Mouse (Mus musculus) heart, embryonic 15.5 days (tissue): Measurements from ENCODE around the gene Ptx4. TPM values are rescaled to one million over a fixed set of nuclear protein-coding genes. Genes with fewer than 3 reads are reported as not detected.
A peak's percentile ranks its signal among the peaks of the same experiment; 100 is the strongest.

Experiments used
- ATAC-seq: fragments of 200-750 bp; cut with Nextera tagmentation; replicated peaks from 2 replicates; pipeline ENCODE4 v1.8.0; 2017; ENCODE audit warnings: low read depth, moderate TSS enrichment; ENCODE audit not compliant: insufficient number of reproducible peaks, insufficient read depth, low FRiP score
- H3K27ac ChIP-seq: fragments of 300-500 bp; sonication (generic); 2 replicates; pipeline ENCODE4 v1.5.1; 2015; ENCODE audit warnings: mild to moderate bottlenecking, inconsistent platforms
- H3K27me3 ChIP-seq: fragments of 300-500 bp; sonication (generic); 2 replicates; pipeline ENCODE4 v1.6.1; 2015; ENCODE audit warnings: inconsistent platforms
- H3K36me3 ChIP-seq: fragments of 300-500 bp; sonication (generic); 2 replicates; pipeline ENCODE4 v1.6.1; 2015; ENCODE audit warnings: mild to moderate bottlenecking, inconsistent platforms
- H3K4me1 ChIP-seq: fragments of 300-500 bp; sonication (generic); replicated peaks from 2 replicates; pipeline ENCODE4 v1.6.1; 2015; ENCODE audit warnings: inconsistent platforms
- H3K4me2 ChIP-seq: fragments of 300-500 bp; sonication (generic); 2 replicates; pipeline ENCODE4 v1.6.1; 2015; ENCODE audit warnings: inconsistent platforms, mild to moderate bottlenecking, moderate library complexity
- H3K4me3 ChIP-seq: fragments of 300-500 bp; sonication (generic); 2 replicates; pipeline ENCODE4 v1.5.1; 2015; ENCODE audit warnings: mild to moderate bottlenecking, inconsistent platforms
- H3K9ac ChIP-seq: fragments of 300-500 bp; sonication (generic); 2 replicates; pipeline ENCODE4 v1.6.1; 2015; ENCODE audit warnings: mild to moderate bottlenecking, inconsistent platforms
- H3K9me3 ChIP-seq: fragments of 300-500 bp; sonication (generic); replicated peaks from 2 replicates; pipeline ENCODE4 v1.6.1; 2016; ENCODE audit warnings: inconsistent platforms
- WGBS: fragments of 180-500 bp; shearing (Covaris S2); methylation state at CpG from one replicate; pipeline ENCODE4 v1.1.7; 2015; ENCODE audit warnings: mixed read lengths; 5-methylcytosine and 5-hydroxymethylcytosine counted together
- polyA plus RNA-seq: library from polyadenylated mRNA; unstranded; fragments of >200 nt; fragmentation: Nextera tagmentation; extraction: Ambion mirVana; gene quantifications from 2 replicates; pipeline ENCODE4 v1.2.1, GENCODE M21; 2015

The Ptx4 gene
- polyA plus RNA-seq, result 0.16 and 0.30 TPM in 2 replicates

DNA sequence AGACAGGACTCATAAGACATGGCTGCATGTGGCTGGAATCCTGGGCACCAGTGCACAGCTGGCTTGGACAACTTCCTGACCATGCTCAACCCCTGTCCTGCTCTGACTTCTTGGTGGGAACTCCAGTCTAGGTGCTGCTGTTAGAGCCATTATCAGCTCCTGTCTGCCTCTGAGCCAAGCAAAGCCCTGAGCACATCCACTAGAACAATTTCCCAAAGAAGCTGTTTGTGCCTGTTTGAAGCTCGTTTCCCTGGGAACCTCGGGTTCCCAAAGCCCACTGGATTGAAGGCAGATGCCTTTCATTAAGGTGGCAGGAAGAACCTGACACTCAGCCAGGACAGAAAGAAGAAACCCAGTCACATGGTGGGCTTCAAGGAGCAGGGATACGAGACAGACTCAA, at the start of gene Ptx4:
TSS of gene Ptx4 (plus strand) at position 355 of the 400 bp plus-strand sequence.
- Histone ChIP-seq H3K27ac (no peak within 1 kb of the TSS), H3K9ac (no peak within 1 kb of the TSS), H3K9me3 (no peaks in the 10 kb centered on the region), H3K4me3 (no peak within 1 kb of the TSS), H3K4me1 (0 out of 2 replicates have a peak, but pooled peaks cover 5% of the 10 kb centered on the region), H3K36me3 (no peaks in the 10 kb centered on the region), H3K4me2 (no peak within 1 kb of the TSS), H3K27me3 (0 out of 2 replicates have a peak, but pooled peaks cover 6% of the 10 kb centered on the region)
- 24% methylated on average over 3 of the region's 3 CpGs for WGBS
- ATAC-seq, result no peak

- no peaks in the 10 kb centered on the region for H3K27me3 ChIP-seq
- H3K4me2 ChIP-seq, result peak overlapping the region; percentile 56; the same call in 1 of the 2 replicates
- H3K9me3 ChIP-seq, result no peaks in the 10 kb centered on the region
- H3K4me1 ChIP-seq, result peaks cover 38% of the 10 kb centered on the region
- no peak for ATAC-seq
- 89% methylated on average over 4 of the region's 4 CpGs for WGBS
- H3K27ac ChIP-seq, result no peak overlapping the region
- H3K9ac ChIP-seq, result no peak overlapping the region
- no peaks in the 10 kb centered on the region for H3K36me3 ChIP-seq
- H3K4me3 ChIP-seq, result 0 out of 2 replicates have a peak overlapping the region, but pooled peaks have one; percentile 0
Observed at GRCm38 (mm10) chr17:25076906-25077305, 43.7 kb upstream of the Ptx4 start.

- no peaks in the 10 kb centered on the region for H3K9me3 ChIP-seq
- peak overlapping the region; percentile 56 for H3K4me2 ChIP-seq
- no peak overlapping the region for H3K9ac ChIP-seq
- 41% methylated on average over 13 of the region's 13 CpGs for WGBS
- H3K27ac ChIP-seq, result peak overlapping the region; percentile 84
- peak; percentile 57 for ATAC-seq
- H3K36me3 ChIP-seq, result no peaks in the 10 kb centered on the region
- H3K4me1 ChIP-seq, result peaks cover 44% of the 10 kb centered on the region
- H3K4me3 ChIP-seq, result peak overlapping the region; percentile 43
- H3K27me3 ChIP-seq, result no peaks in the 10 kb centered on the region
Observed at GRCm38 (mm10) chr17:25077771-25078372, 42.7 kb upstream of the Ptx4 start.

DNA sequence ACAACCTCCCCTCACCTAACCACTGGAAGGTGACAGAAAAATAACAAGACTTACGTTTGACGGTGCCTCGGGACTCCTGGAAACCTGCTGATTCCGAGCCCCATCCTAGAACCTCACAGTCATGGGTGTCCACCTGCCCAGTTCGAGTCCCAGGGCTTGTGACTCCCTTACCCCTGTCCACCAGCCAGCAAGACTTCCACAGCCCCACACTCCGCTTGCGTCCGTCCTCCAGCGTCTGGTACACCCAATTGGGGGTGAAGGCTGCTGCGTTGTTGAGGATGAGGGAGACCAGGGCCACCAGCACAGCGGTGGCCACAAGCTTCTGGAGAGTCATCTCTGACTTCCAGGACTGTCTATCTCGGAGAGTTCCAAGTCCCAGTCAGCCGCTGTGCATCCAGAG, 40.4 kb upstream of the Ptx4 start:
- peak overlapping the region; percentile 84 for H3K27ac ChIP-seq
- peak overlapping the region; percentile 56 for H3K4me2 ChIP-seq
- H3K27me3 ChIP-seq, result no peaks in the 10 kb centered on the region
- no peaks in the 10 kb centered on the region for H3K36me3 ChIP-seq
- peak overlapping the region; percentile 36 for H3K9ac ChIP-seq
- WGBS, result 75% methylated on average over 13 of the region's 13 CpGs
- peak overlapping the region; percentile 43 for H3K4me3 ChIP-seq
- no peaks in the 10 kb centered on the region for H3K9me3 ChIP-seq
- peaks cover 59% of the 10 kb centered on the region for H3K4me1 ChIP-seq
- ATAC-seq, result no peak

DNA sequence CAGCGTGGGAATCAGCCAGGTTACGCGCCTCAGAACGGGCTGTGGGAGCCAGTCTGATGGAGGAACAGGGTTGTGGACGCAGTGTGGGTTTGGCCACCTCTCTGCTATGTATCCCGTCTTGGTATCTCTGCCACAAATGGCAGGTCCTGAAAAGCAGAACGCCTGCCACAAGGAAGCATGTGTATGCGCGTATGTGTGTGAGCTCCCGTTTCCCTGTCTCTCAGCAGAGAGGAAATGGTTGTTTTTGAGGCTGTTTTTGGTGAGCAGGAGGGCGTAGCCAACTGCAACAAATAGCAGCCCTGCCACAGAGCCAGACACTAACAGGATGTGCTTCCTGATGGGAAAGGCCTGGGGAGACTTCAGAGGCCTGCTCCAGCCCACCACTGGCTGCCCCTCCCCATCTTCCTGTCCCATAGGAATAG, 39.6 kb upstream of the Ptx4 start:
- Histone ChIP-seq H3K4me3 (peak overlapping the region; percentile 43), H3K27me3 (no peaks in the 10 kb centered on the region), H3K4me1 (peaks cover 59% of the 10 kb centered on the region), H3K4me2 (peak overlapping the region; percentile 56), H3K36me3 (no peaks in the 10 kb centered on the region), H3K9ac (peak overlapping the region; percentile 36), H3K27ac (peak overlapping the region; percentile 84), H3K9me3 (no peaks in the 10 kb centered on the region)
- 58% methylated on average over 11 of the region's 11 CpGs for WGBS
- ATAC-seq, result peak; percentile 23; the same call in 1 of the 2 replicates

DNA sequence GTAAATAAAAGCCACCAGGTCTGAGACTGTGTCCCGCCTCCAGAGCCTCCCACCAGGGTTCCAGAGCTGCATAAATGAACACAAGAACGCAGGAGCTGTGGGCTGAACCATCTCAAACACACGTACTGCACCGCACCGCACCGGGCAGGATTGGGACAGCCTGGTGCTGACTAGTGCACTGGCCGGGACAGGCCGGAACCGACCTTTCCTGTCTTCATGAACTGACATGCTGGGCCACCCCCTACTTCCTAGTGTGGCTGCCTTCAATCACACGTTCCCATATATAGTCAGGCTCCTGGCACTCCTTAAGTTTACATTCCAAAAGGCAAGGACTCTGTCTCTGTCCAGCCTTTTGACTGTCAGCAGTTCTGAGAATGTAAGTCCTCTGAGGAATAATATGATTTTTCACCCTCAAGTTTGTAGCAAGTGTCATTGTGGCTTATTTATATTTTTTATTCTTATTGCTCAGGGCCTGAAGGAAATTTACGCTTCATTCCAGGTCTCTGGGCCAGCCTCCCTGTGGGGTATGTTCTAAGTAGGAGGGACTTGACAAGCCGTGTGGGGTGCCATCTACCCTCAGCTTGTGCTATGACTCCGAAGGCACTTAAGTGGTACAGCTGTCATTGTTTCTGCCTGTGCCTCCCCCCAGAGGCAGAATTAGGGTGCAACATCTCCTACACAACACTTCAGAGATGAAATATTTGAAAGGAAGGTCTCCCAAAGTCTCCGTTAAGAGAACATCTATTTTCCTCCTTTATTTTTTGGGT, 38.3 kb upstream of the Ptx4 start:
- H3K27ac ChIP-seq, result peak overlapping the region; percentile 84
- no peak overlapping the region for H3K4me3 ChIP-seq
- peaks cover 54% of the 10 kb centered on the region for H3K4me1 ChIP-seq
- 22% methylated on average over 14 of the region's 14 CpGs for WGBS
- no peaks in the 10 kb centered on the region for H3K9me3 ChIP-seq
- no peaks in the 10 kb centered on the region for H3K36me3 ChIP-seq
- H3K4me2 ChIP-seq, result peak overlapping the region; percentile 56
- ATAC-seq, result peak; percentile 45
- H3K27me3 ChIP-seq, result no peaks in the 10 kb centered on the region
- H3K9ac ChIP-seq, result no peak overlapping the region

GRCm38 (mm10) chr17:25082887-25083286, 37.7 kb upstream of the Ptx4 start:
- no peak for ATAC-seq
- Histone ChIP-seq H3K36me3 (no peaks in the 10 kb centered on the region), H3K27me3 (no peaks in the 10 kb centered on the region), H3K4me1 (peaks cover 48% of the 10 kb centered on the region), H3K4me3 (no peak overlapping the region), H3K27ac (peak overlapping the region; percentile 84), H3K9me3 (no peaks in the 10 kb centered on the region), H3K4me2 (no peak overlapping the region; the same call in 1 of the 2 replicates), H3K9ac (no peak overlapping the region)
- 41% methylated on average over 3 of the region's 3 CpGs for whole genome bisulfite sequencing

- Histone ChIP-seq H3K4me3 (no peak within 1 kb of the TSS), H3K27ac (peak within 1 kb of the TSS; percentile 84), H3K36me3 (no peaks in the 10 kb centered on the region), H3K9ac (no peak within 1 kb of the TSS), H3K9me3 (no peaks in the 10 kb centered on the region), H3K27me3 (no peaks in the 10 kb centered on the region), H3K4me1 (peaks cover 43% of the 10 kb centered on the region), H3K4me2 (peak within 1 kb of the TSS; percentile 56; the same call in 1 of the 2 replicates)
- peak; percentile 82 for ATAC-seq
- WGBS, result 7% methylated on average over 7 of the region's 7 CpGs
Observed at GRCm38 (mm10) chr17:25083444-25083931, 37.1 kb upstream of the Ptx4 start, which contains the start of gene Tmem204. Tmem204 (minus strand) TSS chr17:25083591.

- WGBS, result 81% methylated on average over 13 of the region's 13 CpGs
- Histone ChIP-seq H3K4me3 (no peak overlapping the region), H3K36me3 (no peaks in the 10 kb centered on the region), H3K27me3 (no peaks in the 10 kb centered on the region), H3K9ac (no peak overlapping the region), H3K4me2 (no peak overlapping the region), H3K4me1 (peaks cover 41% of the 10 kb centered on the region), H3K27ac (0 out of 2 replicates have a peak overlapping the region, but pooled peaks have one; percentile 84), H3K9me3 (no peaks in the 10 kb centered on the region)
- ATAC-seq, result no peak
Observed at GRCm38 (mm10) chr17:25084835-25085385, 35.6 kb upstream of the Ptx4 start.

DNA sequence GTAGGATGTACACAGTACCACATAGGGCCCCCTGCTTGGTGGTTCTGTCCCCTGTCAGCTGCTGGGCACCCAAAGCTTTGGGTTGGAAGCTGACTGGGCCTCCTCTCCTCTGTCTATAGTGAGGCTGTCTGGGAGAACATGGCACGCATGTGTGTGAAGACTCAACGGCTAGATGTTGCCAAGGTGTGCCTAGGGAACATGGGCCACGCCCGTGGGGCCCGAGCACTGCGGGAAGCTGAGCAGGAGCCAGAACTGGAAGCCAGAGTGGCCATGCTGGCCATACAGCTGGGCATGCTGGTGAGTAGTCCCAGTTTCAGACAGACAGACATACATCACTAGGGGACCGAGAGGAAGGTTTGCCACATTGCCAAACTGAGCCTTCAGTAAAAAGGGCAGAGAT, 33.8 kb upstream of the Ptx4 start:
- Histone ChIP-seq H3K27ac (no peak overlapping the region), H3K4me3 (no peak overlapping the region), H3K9me3 (no peaks in the 10 kb centered on the region), H3K36me3 (no peaks in the 10 kb centered on the region), H3K4me1 (peaks cover 30% of the 10 kb centered on the region), H3K9ac (no peak overlapping the region), H3K4me2 (no peak overlapping the region), H3K27me3 (no peaks in the 10 kb centered on the region)
- WGBS, result 91% methylated on average over 7 of the region's 7 CpGs
- ATAC-seq, result no peak

- no peak for ATAC-seq
- Histone ChIP-seq H3K4me3 (no peak overlapping the region), H3K36me3 (no peaks in the 10 kb centered on the region), H3K9me3 (no peaks in the 10 kb centered on the region), H3K27ac (no peak overlapping the region), H3K9ac (no peak overlapping the region), H3K27me3 (no peaks in the 10 kb centered on the region), H3K4me2 (no peak overlapping the region), H3K4me1 (peaks cover 6% of the 10 kb centered on the region)
- WGBS, result 58% methylated on average over 10 of the region's 10 CpGs
Observed at GRCm38 (mm10) chr17:25089158-25089557, 31.4 kb upstream of the Ptx4 start.
